Mouse (Mus musculus) heart, postnatal 0 days (tissue): ENCODE data around the gene Ptpn3.

Experiments
- CTCF ChIP-seq: IDR thresholded peaks from 2 replicates; pipeline ENCODE4 v1.5.1; 2016; ENCODE audit warnings: antibody characterized with exemption, control low read depth, low read depth
- EP300 ChIP-seq: IDR thresholded peaks from 2 replicates; pipeline ENCODE4 v1.6.1; 2016; ENCODE audit warnings: antibody characterized with exemption, low read depth

DNA sequence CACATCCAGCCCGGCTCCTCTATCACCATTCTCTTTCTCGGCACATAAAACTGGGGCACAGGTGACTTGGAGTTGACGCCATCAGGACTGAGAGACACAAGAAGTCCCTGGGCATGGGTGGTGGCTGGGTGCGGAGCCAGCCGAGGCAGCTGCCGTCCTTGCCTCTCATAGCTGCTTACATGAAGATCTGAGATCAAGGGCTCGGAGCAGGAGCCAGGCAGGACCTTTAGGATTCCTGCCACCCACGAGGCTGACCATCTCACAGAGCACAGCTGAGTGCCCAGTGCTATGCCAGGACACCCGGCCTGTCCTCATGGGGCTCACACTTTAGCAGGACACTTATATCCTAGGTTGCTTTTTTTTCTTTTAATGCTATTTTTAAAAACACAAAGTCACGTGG lies 32.3 kb downstream of the Ptpn3 start:
- TF ChIP-seq CTCF: no peak
- TF ChIP-seq EP300: no peak
